Mouse (Mus musculus): ENCODE results near the gene Myh10. TPM values are rescaled to one million over a fixed set of nuclear protein-coding genes. Genes with fewer than 3 reads are reported as not detected.

Myh10 gene
- polyA plus RNA-seq, 1 experiment from 2014 or later, result 20.5 TPM

DNA sequence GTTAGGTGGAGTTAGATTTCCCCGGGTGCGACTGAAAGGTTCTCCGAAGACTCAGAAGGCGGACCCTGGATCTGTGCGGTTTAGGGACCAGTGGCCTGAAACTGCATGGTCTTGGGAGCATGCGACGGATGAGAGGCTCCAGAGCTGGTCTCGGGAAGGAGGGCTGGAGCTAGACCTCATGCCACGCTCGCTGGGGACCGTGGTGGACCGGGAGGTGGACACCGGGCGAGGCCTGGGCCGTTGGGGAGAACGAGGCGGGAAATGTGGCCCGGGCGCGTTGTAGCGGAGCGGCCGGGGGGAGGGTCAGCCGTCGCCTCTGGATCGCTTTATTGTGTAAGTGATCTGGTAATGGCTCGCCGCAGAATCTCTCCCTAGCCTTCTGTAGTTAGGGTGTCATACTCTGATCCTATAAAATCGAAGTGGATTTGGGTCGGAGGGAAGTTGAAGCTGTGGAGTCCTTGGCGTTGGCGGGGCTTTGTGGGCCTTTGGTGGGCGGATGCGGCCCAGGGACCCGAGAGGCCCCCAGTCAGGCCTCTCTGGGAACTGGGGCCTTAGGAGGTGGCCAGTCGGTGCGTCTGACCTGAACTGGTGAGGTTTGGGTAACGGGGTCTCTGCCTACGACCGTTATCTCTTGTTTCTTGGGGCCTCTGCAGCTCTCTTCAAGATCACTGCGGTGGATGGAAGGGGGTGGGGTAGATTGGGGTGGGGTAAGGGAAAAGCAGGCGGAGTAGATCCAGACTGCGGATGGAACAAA lies 1.5 kb downstream of the Myh10 start:
- 3% methylated on average over 43 of the region's 43 CpGs for WGBS
- no peaks in the 10 kb centered on the region for H3K4me1 ChIP-seq (replicated peaks; ENCODE audit: control insufficient read depth, insufficient read depth)
- peak overlapping the region; percentile 70 for H3K4me3 ChIP-seq (ENCODE audit: low read depth, low read length)
- DNase-seq (ENCODE audit: low spot score) (peak; percentile 32), ATAC-seq (ENCODE audit: low FRiP score, low TSS enrichment) (no peak)
- peak overlapping the region; percentile 80 for H3K9ac ChIP-seq (ENCODE audit: low read length)
- peak overlapping the region; percentile 69 for H3K4me2 ChIP-seq (replicated peaks; ENCODE audit: low read depth)
- H3K9me3 ChIP-seq (ENCODE audit: control insufficient read depth, low read length), result no peaks in the 10 kb centered on the region
- peak overlapping the region; percentile 93 for H3K27ac ChIP-seq (replicated peaks)
- H3K27me3 ChIP-seq (ENCODE audit: control insufficient read depth, insufficient read depth, low read length), result no peaks in the 10 kb centered on the region
- TF ChIP-seq EP300 (optimal IDR thresholded peaks at IDR 0.05) (no peak), CTCF (IDR thresholded peaks at IDR 0.05; ENCODE audit: low read depth) (no peak)
- H3K36me3 ChIP-seq (ENCODE audit: control insufficient read depth, insufficient read depth, low read length), result no peaks in the 10 kb centered on the region

DNA sequence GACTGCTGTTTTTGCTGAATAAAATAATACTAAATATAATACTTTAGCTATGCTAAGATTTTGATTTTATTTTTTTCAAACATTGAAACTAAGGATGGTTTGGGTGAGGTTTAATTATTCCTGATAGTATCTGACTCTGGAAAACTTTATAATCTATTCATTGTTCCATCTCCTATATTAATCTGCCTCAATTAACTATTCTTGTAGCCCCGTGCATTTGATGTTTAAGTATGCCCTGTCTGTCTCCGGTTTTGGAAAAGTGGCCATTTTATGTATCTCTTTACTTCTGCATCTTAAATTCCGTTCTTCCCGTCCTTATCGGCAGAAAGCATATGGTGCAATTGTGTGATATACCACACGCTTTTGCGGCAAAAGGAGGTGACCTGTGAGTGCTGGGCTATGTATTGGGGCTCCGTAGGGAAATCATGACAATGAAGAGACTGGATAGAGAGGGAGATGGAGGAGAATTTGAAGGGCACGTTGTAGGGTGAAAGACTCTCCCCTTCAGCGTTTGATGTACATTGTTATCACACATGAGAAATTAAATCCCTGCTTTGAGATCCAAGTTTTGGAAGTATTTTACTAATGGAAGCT lies 2.2 kb downstream of the Myh10 start:
- 16% methylated on average over 10 of the region's 10 CpGs for WGBS
- H3K9ac ChIP-seq (ENCODE audit: low read length), result peak overlapping the region; percentile 80

DNA sequence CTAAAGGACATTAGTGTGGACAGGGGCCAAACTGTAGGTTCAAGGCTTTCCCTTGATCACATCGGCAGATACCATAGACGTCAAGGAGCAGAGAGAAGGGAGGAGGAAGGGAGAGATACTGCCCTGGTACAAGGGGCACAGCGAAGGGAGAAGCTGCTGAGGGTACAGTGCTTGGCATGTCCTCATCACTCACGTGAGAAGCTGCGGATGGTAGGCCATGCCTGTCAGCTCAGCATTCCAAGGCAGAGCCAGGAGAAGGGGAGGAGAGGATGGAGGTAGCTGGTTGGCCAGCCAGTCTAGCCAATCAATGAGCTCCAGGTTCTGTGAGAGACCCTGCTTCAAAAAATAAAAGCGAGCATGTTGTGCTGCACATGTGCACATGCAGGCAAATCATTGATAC lies 11.0 kb downstream of the Myh10 start:
- 84% methylated on average over 6 of the region's 6 CpGs for WGBS
- Histone ChIP-seq H3K4me1 (replicated peaks; ENCODE audit: control insufficient read depth, insufficient read depth) (no peaks in the 10 kb centered on the region), H3K9ac (ENCODE audit: low read length) (no peak overlapping the region), H3K36me3 (ENCODE audit: control insufficient read depth, insufficient read depth, low read length) (peaks cover 2% of the 10 kb centered on the region; the same call in 1 of the 2 replicates), H3K27ac (replicated peaks) (no peak overlapping the region), H3K4me3 (ENCODE audit: low read depth, low read length) (no peak overlapping the region), H3K4me2 (replicated peaks; ENCODE audit: low read depth) (no peak overlapping the region), H3K9me3 (ENCODE audit: control insufficient read depth, low read length) (no peaks in the 10 kb centered on the region), H3K27me3 (ENCODE audit: control insufficient read depth, insufficient read depth, low read length) (no peaks in the 10 kb centered on the region)
- DNase-seq (ENCODE audit: low spot score) (no peak), ATAC-seq (ENCODE audit: low FRiP score, low TSS enrichment) (no peak)
- no peak for TF ChIP-seq CTCF (IDR thresholded peaks at IDR 0.05; ENCODE audit: low read depth)
- TF ChIP-seq EP300 (optimal IDR thresholded peaks at IDR 0.05), result no peak

More for the DNA sequence above, 2.2 kb downstream of the Myh10 start:
- no peaks in the 10 kb centered on the region for H3K27me3 ChIP-seq (ENCODE audit: control insufficient read depth, insufficient read depth, low read length)
- no peaks in the 10 kb centered on the region for H3K4me1 ChIP-seq (replicated peaks; ENCODE audit: control insufficient read depth, insufficient read depth)
- TF ChIP-seq EP300 (optimal IDR thresholded peaks at IDR 0.05) (no peak), CTCF (IDR thresholded peaks at IDR 0.05; ENCODE audit: low read depth) (no peak)
- no peaks in the 10 kb centered on the region for H3K36me3 ChIP-seq (ENCODE audit: control insufficient read depth, insufficient read depth, low read length)
- DNase-seq (ENCODE audit: low spot score) (no peak), ATAC-seq (ENCODE audit: low FRiP score, low TSS enrichment) (no peak)
- H3K4me3 ChIP-seq (ENCODE audit: low read depth, low read length), result peak overlapping the region; percentile 70
- H3K27ac ChIP-seq (replicated peaks), result peak overlapping the region; percentile 93; the same call in 1 of the 2 replicates
- no peaks in the 10 kb centered on the region for H3K9me3 ChIP-seq (ENCODE audit: control insufficient read depth, low read length)
- peak overlapping the region; percentile 69 for H3K4me2 ChIP-seq (replicated peaks; ENCODE audit: low read depth)

DNA sequence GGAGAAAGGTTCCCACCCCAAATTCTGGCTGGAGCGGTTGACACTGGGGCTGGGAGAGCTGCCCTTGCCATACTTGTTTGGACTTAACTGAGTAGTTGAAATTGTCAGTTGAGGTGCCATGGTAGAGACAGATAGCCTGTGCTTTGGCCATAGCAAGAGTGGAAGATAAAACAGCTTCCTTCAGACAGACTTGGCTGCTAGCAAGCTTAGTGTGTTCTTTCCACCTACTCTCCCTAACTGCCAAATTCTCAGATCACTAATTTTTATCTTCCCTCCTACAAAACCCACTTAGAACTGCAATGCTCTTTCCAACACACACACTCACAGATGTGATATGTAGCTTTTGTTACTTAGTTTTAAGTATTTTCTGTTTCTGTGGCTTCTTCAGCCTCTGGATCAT lies 12.0 kb downstream of the Myh10 start:
- WGBS, result 88% methylated on average over 1 of the region's 1 CpGs
- Histone ChIP-seq H3K4me2 (replicated peaks; ENCODE audit: low read depth) (no peak overlapping the region), H3K27me3 (ENCODE audit: control insufficient read depth, insufficient read depth, low read length) (no peaks in the 10 kb centered on the region), H3K27ac (replicated peaks) (no peak overlapping the region), H3K9ac (ENCODE audit: low read length) (no peak overlapping the region), H3K4me1 (replicated peaks; ENCODE audit: control insufficient read depth, insufficient read depth) (no peaks in the 10 kb centered on the region), H3K9me3 (ENCODE audit: control insufficient read depth, low read length) (no peaks in the 10 kb centered on the region), H3K36me3 (ENCODE audit: control insufficient read depth, insufficient read depth, low read length) (peaks cover 2% of the 10 kb centered on the region; the same call in 1 of the 2 replicates), H3K4me3 (ENCODE audit: low read depth, low read length) (no peak overlapping the region)
- DNase-seq (ENCODE audit: low spot score) (no peak), ATAC-seq (ENCODE audit: low FRiP score, low TSS enrichment) (no peak)
- TF ChIP-seq CTCF (IDR thresholded peaks at IDR 0.05; ENCODE audit: low read depth) (no peak), EP300 (optimal IDR thresholded peaks at IDR 0.05) (no peak)

DNA sequence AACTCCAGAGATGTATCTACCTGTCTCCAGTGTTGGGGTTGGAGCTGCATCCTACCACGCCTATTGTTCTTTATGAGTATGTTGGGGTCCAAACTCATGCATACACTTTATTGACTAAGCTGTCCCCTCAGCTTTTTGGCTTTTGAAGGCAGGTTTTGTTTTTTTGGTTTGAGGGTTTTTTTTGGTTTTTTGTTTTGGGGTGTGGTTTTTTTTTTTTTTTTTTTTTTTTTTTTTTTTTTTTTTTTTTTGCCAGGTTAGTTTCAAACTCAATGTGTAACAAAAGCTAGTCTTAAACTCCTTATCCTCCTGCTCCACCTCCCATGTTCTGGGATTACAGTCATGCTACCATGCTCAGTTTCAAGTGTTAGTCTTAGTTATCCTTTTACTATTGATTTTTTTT lies 12.9 kb downstream of the Myh10 start:
- Histone ChIP-seq H3K36me3 (ENCODE audit: control insufficient read depth, insufficient read depth, low read length) (peaks cover 2% of the 10 kb centered on the region; the same call in 1 of the 2 replicates), H3K9me3 (ENCODE audit: control insufficient read depth, low read length) (no peaks in the 10 kb centered on the region), H3K4me1 (replicated peaks; ENCODE audit: control insufficient read depth, insufficient read depth) (no peaks in the 10 kb centered on the region), H3K4me2 (replicated peaks; ENCODE audit: low read depth) (no peak overlapping the region), H3K4me3 (ENCODE audit: low read depth, low read length) (no peak overlapping the region), H3K27ac (replicated peaks) (no peak overlapping the region), H3K9ac (ENCODE audit: low read length) (no peak overlapping the region), H3K27me3 (ENCODE audit: control insufficient read depth, insufficient read depth, low read length) (no peaks in the 10 kb centered on the region)
- TF ChIP-seq EP300 (optimal IDR thresholded peaks at IDR 0.05) (no peak), CTCF (IDR thresholded peaks at IDR 0.05; ENCODE audit: low read depth) (no peak)
- WGBS, result 89% methylated on average over 1 of the region's 1 CpGs
- ATAC-seq (ENCODE audit: low FRiP score, low TSS enrichment) (no peak), DNase-seq (ENCODE audit: low spot score) (no peak)

DNA sequence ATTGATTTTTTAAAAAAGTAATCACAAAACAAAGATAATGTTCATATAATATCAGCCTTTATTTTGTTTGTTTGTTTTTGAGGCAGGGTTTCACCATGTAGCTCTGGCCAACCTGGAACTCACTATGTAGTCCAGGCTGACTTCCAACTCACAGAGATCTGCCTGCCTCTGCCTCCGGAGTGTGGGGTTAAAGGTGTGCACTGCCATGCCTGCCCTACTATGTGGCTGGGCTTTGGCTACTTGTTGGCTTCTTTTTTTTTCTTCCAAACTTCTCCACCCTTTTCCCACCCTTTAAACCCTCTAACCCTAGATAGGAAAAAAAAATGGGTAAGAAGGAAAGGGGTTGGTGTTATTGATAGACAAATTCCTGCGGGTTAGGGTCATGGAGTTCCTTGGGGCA lies 13.5 kb downstream of the Myh10 start:
- no peaks in the 10 kb centered on the region for H3K27me3 ChIP-seq (ENCODE audit: control insufficient read depth, insufficient read depth, low read length)
- WGBS, result 92% methylated on average over 2 of the region's 2 CpGs
- DNase-seq (ENCODE audit: low spot score) (no peak), ATAC-seq (ENCODE audit: low FRiP score, low TSS enrichment) (no peak)
- H3K36me3 ChIP-seq (ENCODE audit: control insufficient read depth, insufficient read depth, low read length), result peaks cover 2% of the 10 kb centered on the region; the same call in 1 of the 2 replicates
- no peaks in the 10 kb centered on the region for H3K4me1 ChIP-seq (replicated peaks; ENCODE audit: control insufficient read depth, insufficient read depth)
- no peaks in the 10 kb centered on the region for H3K9me3 ChIP-seq (ENCODE audit: control insufficient read depth, low read length)
- H3K4me3 ChIP-seq (ENCODE audit: low read depth, low read length), result no peak overlapping the region
- no peak for TF ChIP-seq EP300 (optimal IDR thresholded peaks at IDR 0.05)
- TF ChIP-seq CTCF (IDR thresholded peaks at IDR 0.05; ENCODE audit: low read depth), result no peak
- H3K4me2 ChIP-seq (replicated peaks; ENCODE audit: low read depth), result no peak overlapping the region
- no peak overlapping the region for H3K9ac ChIP-seq (ENCODE audit: low read length)
- no peak overlapping the region for H3K27ac ChIP-seq (replicated peaks)

Measured in stomach, postnatal 0 days (tissue).